Mouse (Mus musculus) heart, postnatal 0 days (tissue): Measurements from ENCODE around the gene Chst12. TPM values are rescaled to one million over a fixed set of nuclear protein-coding genes. Genes with fewer than 3 reads are reported as not detected.

Experiments
- ATAC-seq: fragments of 200-750 bp; cut with Nextera tagmentation; 2 replicates; pipeline ENCODE4 v1.8.0; 2017; ENCODE audit warnings: low read depth, moderate number of reproducible peaks, moderate library complexity; ENCODE audit not compliant: insufficient read depth
- DNase-seq: peaks from one replicate; pipeline ENCODE4 v3.0.0-alpha.2; 2016; ENCODE audit warnings: low spot score
- H3K27ac ChIP-seq: fragments of 300-500 bp; sonication (generic); 2 replicates; pipeline ENCODE4 v1.5.1; 2014; ENCODE audit warnings: low read depth, mild to moderate bottlenecking
- H3K27me3 ChIP-seq: fragments of 300-500 bp; sonication (generic); 2 replicates; pipeline ENCODE4 v1.6.1; 2014; ENCODE audit warnings: low read length, mixed read lengths; ENCODE audit not compliant: control insufficient read depth, insufficient read depth
- H3K36me3 ChIP-seq: fragments of 300-500 bp; sonication (generic); replicated peaks from 2 replicates; pipeline ENCODE4 v1.6.1; 2014; ENCODE audit warnings: low read length, mixed read lengths; ENCODE audit not compliant: control insufficient read depth, insufficient read depth
- H3K4me1 ChIP-seq: fragments of 300-500 bp; sonication (generic); 2 replicates; pipeline ENCODE4 v1.6.1; 2014; ENCODE audit warnings: antibody characterized with exemption; ENCODE audit not compliant: control insufficient read depth, insufficient read depth
- H3K4me2 ChIP-seq: fragments of 300-500 bp; sonication (generic); 2 replicates; pipeline ENCODE4 v1.6.1; 2014; ENCODE audit warnings: low read depth, mild to moderate bottlenecking, low read length, moderate library complexity
- H3K4me3 ChIP-seq: fragments of 300-500 bp; sonication (generic); 2 replicates; pipeline ENCODE4 v1.5.1; 2014; ENCODE audit warnings: low read depth, low read length
- H3K9ac ChIP-seq: fragments of 300-500 bp; sonication (generic); replicated peaks from 2 replicates; pipeline ENCODE4 v1.6.1; 2014; ENCODE audit warnings: low read depth, low read length, mixed read lengths
- H3K9me3 ChIP-seq: fragments of 300-500 bp; sonication (generic); replicated peaks from 2 replicates; pipeline ENCODE4 v1.6.1; 2016; ENCODE audit warnings: low read length; ENCODE audit not compliant: control insufficient read depth
- CTCF ChIP-seq: IDR thresholded peaks from 2 replicates; pipeline ENCODE4 v1.5.1; 2016; ENCODE audit warnings: antibody characterized with exemption, control low read depth, low read depth
- EP300 ChIP-seq: IDR thresholded peaks from 2 replicates; pipeline ENCODE4 v1.6.1; 2016; ENCODE audit warnings: antibody characterized with exemption, low read depth
- WGBS: fragments of 180-500 bp; shearing (Covaris S2); extraction: QIAGEN DNeasy Blood & Tissue Kit; methylation state at CpG from one replicate; pipeline ENCODE4 v1.1.7; 2014; 5-methylcytosine and 5-hydroxymethylcytosine counted together
- polyA plus RNA-seq: library from polyadenylated mRNA; unstranded; fragments of >200 nt; fragmentation: Nextera tagmentation; extraction: Ambion mirVana; gene quantifications from 2 replicates; pipeline ENCODE4 v1.2.1, GENCODE M21; 2015
- total RNA-seq: library from RNA; depleted of rRNA; stranded (reverse); fragments of >200 nt; gene quantifications from 2 replicates; pipeline ENCODE4 v1.2.3, GENCODE M21; 2014; ENCODE audit warnings: low replicate concordance

The Chst12 gene
- total and polyA plus RNA-seq, 2 experiments from 2014 or later, result 4.1 to 6.6 TPM

GRCm38 (mm10) chr5:140526754-140527153, 21.4 kb downstream of the Chst12 start:
- Histone ChIP-seq H3K4me3 (no peak overlapping the region), H3K36me3 (peaks cover 22% of the 10 kb centered on the region), H3K4me2 (no peak overlapping the region), H3K9me3 (no peaks in the 10 kb centered on the region), H3K9ac (no peak overlapping the region), H3K27ac (no peak overlapping the region), H3K27me3 (no peaks in the 10 kb centered on the region), H3K4me1 (no peaks in the 10 kb centered on the region)
- WGBS, result 91% methylated on average over 2 of the region's 2 CpGs
- DNase-seq (no peak), ATAC-seq (no peak)
- TF ChIP-seq CTCF (no peak), EP300 (no peak)

DNA sequence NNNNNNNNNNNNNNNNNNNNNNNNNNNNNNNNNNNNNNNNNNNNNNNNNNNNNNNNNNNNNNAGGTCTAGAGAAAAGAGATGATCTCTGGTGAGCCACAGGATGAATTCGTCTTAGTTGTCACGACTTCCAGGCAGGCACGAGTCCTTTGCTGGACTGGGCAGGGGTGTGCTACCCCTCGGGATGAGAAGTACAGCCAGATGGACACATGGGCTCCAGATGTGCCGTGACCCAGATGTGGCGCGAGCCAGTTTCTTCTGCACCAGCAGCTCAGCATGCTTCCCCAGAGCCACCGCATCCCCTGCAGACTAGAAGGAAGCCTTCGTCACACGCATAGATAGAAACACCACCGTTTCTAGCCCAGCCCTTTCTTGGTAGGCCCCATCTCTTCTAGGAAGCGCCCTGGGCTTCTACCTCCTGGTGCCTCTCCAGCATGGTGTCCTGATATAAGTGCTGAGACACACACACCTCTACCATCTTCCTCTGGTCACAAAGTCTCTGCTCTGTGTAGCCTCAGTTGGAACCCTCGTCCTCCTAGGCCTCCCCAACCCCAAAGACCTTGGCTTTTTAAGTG, 32.8 kb downstream of the Chst12 start:
- no peak for ATAC-seq

GRCm38 (mm10) chr5:140540106-140540505, 34.8 kb downstream of the Chst12 start:
- ATAC-seq, result peak; percentile 21
- Histone ChIP-seq H3K36me3 (no peaks in the 10 kb centered on the region), H3K4me2 (no peak overlapping the region), H3K27me3 (no peaks in the 10 kb centered on the region), H3K4me1 (no peaks in the 10 kb centered on the region), H3K27ac (no peak overlapping the region), H3K9me3 (no peaks in the 10 kb centered on the region), H3K4me3 (no peak overlapping the region), H3K9ac (no peak overlapping the region)
- DNase-seq, result peak; percentile 58
- TF ChIP-seq EP300 (no peak), CTCF (peak; percentile 92)
- 10% methylated on average over 8 of the region's 8 CpGs for WGBS

More for the DNA sequence above, 32.8 kb downstream of the Chst12 start:
- Histone ChIP-seq H3K4me3 (no peak overlapping the region), H3K9ac (no peak overlapping the region), H3K9me3 (no peaks in the 10 kb centered on the region), H3K36me3 (no peaks in the 10 kb centered on the region), H3K4me1 (no peaks in the 10 kb centered on the region), H3K4me2 (no peak overlapping the region), H3K27me3 (no peaks in the 10 kb centered on the region), H3K27ac (no peak overlapping the region)
- no peak for DNase-seq
- TF ChIP-seq CTCF, result no peak
- TF ChIP-seq EP300, result no peak
- WGBS, result 76% methylated on average over 13 of the region's 13 CpGs

GRCm38 (mm10) chr5:140542811-140543575, 37.6 kb downstream of the Chst12 start:
- H3K9ac ChIP-seq, result no peak overlapping the region
- DNase-seq (no peak), ATAC-seq (no peak)
- H3K4me1 ChIP-seq, result no peaks in the 10 kb centered on the region
- no peaks in the 10 kb centered on the region for H3K36me3 ChIP-seq
- WGBS, result 61% methylated on average over 9 of the region's 9 CpGs
- TF ChIP-seq EP300 (no peak), CTCF (no peak)
- no peak overlapping the region for H3K4me2 ChIP-seq
- no peak overlapping the region for H3K27ac ChIP-seq
- H3K9me3 ChIP-seq, result no peaks in the 10 kb centered on the region
- H3K4me3 ChIP-seq, result no peak overlapping the region
- no peaks in the 10 kb centered on the region for H3K27me3 ChIP-seq

DNA sequence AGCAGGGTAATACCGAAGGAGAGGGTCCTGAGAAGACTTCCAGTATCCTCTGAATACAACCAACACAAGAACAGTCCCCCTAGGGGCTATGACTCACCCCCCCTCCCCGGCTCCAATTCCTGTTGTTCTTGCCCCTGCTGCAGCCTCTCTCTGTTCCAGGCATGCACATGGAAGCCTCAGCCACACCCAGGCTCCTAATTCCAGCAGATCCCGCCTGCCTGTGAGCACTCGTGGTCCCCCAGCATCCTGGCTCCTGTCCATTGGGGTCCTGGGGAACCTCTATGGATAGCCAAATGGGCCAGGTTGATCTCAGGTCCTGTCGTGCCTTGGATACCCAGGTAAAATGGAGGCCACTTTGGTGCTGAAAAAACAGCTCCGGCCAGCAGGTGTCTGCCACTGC, 40.3 kb downstream of the Chst12 start:
- Histone ChIP-seq H3K27me3 (no peaks in the 10 kb centered on the region), H3K9ac (no peak overlapping the region), H3K9me3 (no peaks in the 10 kb centered on the region), H3K4me1 (peaks cover 6% of the 10 kb centered on the region), H3K4me3 (no peak overlapping the region), H3K27ac (no peak overlapping the region), H3K4me2 (no peak overlapping the region), H3K36me3 (no peaks in the 10 kb centered on the region)
- WGBS, result 44% methylated on average over 6 of the region's 6 CpGs
- ATAC-seq (no peak), DNase-seq (no peak)
- TF ChIP-seq EP300 (no peak), CTCF (no peak)

- no peak overlapping the region for H3K4me3 ChIP-seq
- no peaks in the 10 kb centered on the region for H3K9me3 ChIP-seq
- WGBS, result 79% methylated on average over 19 of the region's 19 CpGs
- TF ChIP-seq CTCF, result no peak
- no peak for TF ChIP-seq EP300
- no peak overlapping the region for H3K4me2 ChIP-seq
- no peak overlapping the region for H3K9ac ChIP-seq
- no peak for ATAC-seq
- H3K36me3 ChIP-seq, result no peaks in the 10 kb centered on the region
- DNase-seq, result no peak
- H3K4me1 ChIP-seq, result peaks cover 6% of the 10 kb centered on the region
- no peak overlapping the region for H3K27ac ChIP-seq
- no peaks in the 10 kb centered on the region for H3K27me3 ChIP-seq
Measured at GRCm38 (mm10) chr5:140546332-140546731, 41.0 kb downstream of the Chst12 start.
